Mouse (Mus musculus) left cerebral cortex, postnatal 25 days (tissue): ENCODE measurements around the gene Heatr9. TPM values are rescaled to one million over a fixed set of nuclear protein-coding genes. Genes with fewer than 3 reads are reported as not detected.
A peak's percentile ranks its signal among the peaks of the same experiment; 100 is the strongest.

Source experiments
- DNase-seq, 2 experiments: peaks; one replicate each; pipeline ENCODE4 v3.0.0; 2022; ENCODE audit warnings: low spot score in 2 of 2, mixed read lengths in 1 of 2
- intact Hi-C: fragments of 180-260 bp; cut with DNase I; formaldehyde crosslinking; loops from one replicate; pipeline ENCODE4 v1.15.1; 2025
- total RNA-seq, 2 experiments: library from RNA; stranded (reverse); gene quantifications; 2 replicates each; pipeline ENCODE4 v1.2.3; 2021

Gene Heatr9
- total RNA-seq, 2 experiments from 2014 or later: not detected

- DNase-seq: peak; percentile 64 to 74
- intact Hi-C loops: no loop called here
Measured at GRCm38 (mm10) chr11:83534609-83535423, 12.8 kb upstream of the Heatr9 start.

DNA sequence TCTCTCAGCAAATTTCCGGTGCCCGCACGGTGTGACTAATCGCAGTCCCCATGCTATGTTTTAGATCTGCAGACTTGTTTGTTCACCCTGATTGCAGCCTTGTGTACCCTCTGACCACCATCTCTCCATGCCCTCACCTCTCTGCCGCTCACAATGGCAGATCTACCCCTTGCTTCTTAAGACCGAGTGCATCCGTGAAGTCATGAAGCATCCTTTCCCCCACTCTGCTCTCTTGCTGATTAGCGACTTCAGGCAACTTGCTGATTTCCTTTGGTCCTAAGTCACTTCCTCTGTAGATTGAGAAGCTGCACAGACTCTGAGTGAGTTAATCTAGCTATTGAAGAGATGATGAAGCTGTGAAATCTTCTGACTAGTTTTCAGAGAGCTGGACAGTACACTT is 12.2 kb upstream of the Heatr9 start:
- intact Hi-C loops: no loop called here
- DNase-seq: no peak

DNA sequence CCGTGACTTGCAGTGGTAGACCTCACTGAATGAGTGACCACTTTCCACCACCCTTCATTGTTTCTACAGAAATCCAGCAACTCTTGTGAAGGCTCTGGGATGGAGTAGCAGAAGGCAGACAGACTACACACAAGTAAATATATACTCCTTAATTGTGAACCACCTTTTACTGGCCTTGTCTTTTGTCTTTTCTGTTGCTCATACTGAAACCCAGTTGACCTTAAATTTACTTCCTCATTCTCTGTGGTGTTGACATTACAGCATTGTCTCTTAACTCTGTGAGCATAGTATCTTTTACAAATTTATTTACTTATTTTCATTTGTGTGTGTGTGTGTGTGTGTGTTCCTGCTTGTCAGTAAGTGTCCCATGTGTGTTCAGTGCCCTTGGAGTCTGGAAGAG is 11.2 kb upstream of the Heatr9 start:
- intact Hi-C loops: no loop called here
- DNase-seq: no peak

GRCm38 (mm10) chr11:83530360-83530759 is 8.4 kb upstream of the Heatr9 start, which contains the start of gene Ccl5:
Gene Ccl5 (minus strand): TSS chr11:83530518.
- no peak for DNase-seq
- intact Hi-C loops: no loop called here

DNA sequence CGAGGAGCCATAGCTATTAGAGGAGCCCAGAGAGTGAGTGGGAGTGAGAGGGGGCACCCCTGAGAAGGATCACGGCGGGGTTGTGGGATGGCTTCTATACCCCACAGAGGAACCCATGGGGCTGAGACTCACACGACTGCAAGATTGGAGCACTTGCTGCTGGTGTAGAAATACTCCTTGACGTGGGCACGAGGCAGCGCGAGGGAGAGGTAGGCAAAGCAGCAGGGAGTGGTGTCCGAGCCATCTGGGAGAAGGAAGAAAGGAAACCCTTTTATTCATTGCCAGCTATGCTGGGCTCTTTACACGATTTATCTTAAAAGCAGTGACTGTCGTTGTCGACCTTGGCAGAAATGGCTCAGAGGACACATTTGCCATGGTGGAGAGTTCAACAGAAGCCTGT is 7.0 kb upstream of the Heatr9 start:
- DNase-seq: peak in 1 of 2 experiments; percentile 62
- intact Hi-C loops: no loop called here

- intact Hi-C loops: no loop called here
- DNase-seq: no peak
Measured at GRCm38 (mm10) chr11:83518371-83518770, 3.6 kb downstream of the Heatr9 start.

GRCm38 (mm10) chr11:83517153-83517552 is 4.8 kb downstream of the Heatr9 start:
- intact Hi-C loops: no loop called here
- no peak for DNase-seq

- intact Hi-C loops: no loop called here
- DNase-seq: no peak
Measured at GRCm38 (mm10) chr11:83509521-83509920, 12.5 kb downstream of the Heatr9 start.

DNA sequence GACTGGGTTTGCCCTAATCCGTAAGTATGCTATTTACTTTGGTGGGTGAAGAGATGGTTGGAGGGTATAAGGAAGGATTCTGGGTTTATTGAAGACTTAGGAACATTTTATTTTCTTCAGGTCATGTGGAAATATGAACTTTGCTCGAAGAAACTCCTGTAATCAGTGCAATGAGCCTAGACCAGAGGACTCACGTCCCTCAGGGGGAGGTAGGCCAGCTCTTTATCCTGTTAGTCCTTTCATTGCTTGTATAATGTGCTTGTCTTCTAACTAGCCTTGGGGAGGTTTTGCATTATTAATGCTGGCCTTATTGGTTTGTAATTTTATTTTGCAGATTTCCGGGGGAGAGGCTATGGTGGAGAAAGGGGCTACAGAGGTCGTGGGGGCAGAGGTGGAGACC is 17.7 kb downstream of the Heatr9 start:
- intact Hi-C loops: no loop called here
- no peak for DNase-seq

DNA sequence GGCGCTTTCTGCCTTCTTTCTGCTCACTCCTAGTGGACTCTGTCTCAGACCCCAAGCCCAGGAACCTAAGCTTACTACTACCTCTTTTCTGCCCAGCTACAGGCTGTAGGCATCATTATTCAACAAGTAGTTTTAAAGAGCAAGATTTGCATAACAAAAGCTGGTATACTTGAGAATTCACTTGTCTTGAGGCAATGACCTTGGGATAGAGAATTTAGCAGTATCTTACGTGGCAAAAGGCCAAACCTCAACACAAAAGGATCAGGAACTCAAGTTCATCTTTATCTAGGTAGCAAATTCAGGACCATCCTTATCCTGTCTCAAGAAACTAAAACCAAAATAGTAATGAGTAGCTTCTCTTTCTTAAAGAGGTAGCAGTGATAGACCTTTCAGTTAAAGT is 26.4 kb downstream of the Heatr9 start:
- intact Hi-C loops: no loop called here
- no peak for DNase-seq

DNA sequence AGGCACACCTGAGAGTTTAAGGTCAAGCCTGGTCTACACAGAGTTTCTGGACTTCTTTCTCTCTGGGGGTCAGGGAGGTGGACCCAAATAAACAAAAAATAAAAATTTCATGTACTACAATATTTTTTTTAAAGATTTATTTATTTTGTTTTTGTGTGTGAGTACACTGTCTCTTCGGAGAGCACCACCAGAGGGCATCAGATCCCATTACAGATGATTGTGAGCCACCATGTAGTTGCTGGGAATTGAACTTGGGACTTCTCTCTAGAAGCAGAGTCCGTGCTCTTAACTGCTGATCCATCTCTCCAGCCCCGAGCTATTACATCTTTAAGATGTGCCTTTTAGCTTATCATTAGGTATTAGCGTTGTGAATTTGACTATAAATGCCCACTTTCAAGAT is 30.5 kb downstream of the Heatr9 start:
- no peak for DNase-seq
- intact Hi-C loops: no loop called here

DNA sequence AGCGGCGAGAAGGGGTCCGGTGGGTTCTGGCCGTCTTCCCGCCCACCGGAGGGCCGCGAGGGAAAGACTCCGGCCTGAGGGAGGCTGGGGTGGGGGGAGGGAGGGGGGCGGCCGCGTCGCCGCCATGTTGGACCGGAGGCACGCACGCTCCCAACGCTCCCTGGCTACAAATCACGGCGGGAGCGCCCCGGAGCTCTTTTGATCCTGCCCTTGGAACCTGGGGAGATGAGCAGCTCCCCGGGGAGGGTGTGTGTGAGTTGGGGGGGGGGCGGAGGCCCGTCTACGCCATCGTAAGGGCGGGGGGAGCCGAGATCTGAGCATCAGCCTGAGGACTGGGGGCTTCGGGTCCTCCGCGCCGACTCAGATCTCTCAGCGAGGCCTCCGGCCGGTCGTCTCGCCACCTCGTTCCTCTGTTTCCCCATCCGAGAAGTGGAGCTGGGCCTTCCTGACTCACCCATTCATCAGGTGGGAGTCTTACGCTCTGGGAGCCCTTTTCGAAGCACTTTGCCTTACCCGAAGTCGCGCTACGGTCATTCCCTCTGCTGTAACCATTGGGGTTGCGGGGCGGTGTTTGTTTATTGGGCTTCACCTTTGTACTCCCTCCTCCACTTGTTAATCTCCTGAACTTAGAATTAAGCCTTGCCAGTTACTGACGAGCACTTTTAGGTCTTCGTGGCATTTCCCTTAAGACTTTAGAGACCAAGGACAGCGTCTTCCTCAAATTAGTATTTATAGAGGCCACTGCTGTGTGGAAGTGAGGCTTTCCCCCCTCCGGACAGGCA is 48.5 kb downstream of the Heatr9 start:
- DNase-seq: no peak
- intact Hi-C loops: no loop called here

GRCm38 (mm10) chr11:83472324-83473234 is 49.4 kb downstream of the Heatr9 start, which contains the start of gene Taf15:
Gene Taf15 (plus strand): TSS chr11:83473086.
- peak; percentile 99 for DNase-seq
- intact Hi-C loops: loop anchor here (1.0 kb wide), 1 partner anchor 32 kb away; no protein-coding TSS in a partner anchor

DNA sequence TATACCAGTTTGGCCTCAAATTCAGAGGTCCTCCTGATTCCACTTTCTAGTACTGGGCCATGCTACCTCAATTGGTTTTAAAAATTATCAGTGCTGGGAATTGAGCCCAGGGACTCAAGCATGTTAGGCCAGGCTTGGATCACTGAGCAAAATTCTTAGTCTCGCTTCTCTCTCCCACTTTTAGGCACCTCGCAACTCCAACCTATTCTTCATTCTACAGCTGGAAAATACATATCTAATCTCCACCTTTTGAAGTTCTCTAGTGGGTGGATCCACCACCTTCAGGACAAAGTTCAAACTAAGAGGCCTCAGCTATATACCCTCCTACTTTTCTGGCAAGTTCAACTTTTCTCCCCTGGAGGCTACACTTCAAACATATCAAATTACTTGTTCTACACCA is 50.2 kb downstream of the Heatr9 start:
- DNase-seq: no peak
- intact Hi-C loops: loop anchor here (1.0 kb wide), 1 partner anchor 31 kb away; no protein-coding TSS in a partner anchor

DNA sequence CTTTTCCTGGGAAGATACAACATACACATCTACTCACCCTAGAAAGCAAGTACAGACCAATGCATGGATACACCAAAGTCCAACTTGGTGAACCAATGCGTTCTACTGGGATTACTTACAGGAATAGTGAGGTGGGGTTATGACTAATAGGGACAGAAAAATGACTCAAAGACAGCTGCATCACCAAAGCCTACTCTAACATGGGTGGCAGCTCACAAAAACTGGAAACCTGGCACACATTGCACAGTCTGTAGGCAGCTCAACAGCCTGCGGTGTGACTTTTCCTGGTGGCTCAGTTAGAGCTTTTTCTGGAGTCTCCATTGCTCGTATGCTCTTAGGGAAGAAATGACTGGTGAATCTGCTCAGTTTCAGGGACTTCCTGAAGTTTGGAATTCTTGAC is 53.2 kb downstream of the Heatr9 start:
- peak in 1 of 2 experiments; percentile 76 for DNase-seq
- intact Hi-C loops: no loop called here

DNA sequence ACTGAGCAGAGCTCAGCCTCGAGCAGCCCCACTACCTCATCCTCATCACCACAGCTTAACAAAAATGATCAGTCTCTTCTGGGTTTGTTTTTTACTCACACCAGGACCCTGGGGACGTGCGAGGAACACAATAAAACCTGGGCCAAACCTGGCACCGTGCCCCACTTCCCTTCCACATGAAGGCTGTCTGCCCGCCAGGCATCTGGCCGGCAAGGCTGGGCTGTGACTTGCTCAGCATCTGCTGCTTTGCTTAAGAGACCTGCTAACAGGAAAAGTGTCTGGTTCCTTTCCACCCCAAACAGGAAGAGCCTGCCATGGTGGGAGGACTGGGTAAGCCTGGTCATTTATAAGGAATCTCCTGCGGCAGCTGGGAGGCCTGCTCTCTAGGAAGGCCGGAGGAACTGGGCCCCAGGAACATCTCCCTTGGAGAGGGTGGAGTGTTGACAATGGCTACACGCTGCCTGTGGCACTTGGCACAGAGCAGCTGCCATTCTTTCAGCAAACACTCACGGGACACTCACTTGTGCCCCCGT is 54.8 kb downstream of the Heatr9 start:
- DNase-seq: peak in 1 of 2 experiments; percentile 33
- intact Hi-C loops: no loop called here

GRCm38 (mm10) chr11:83465976-83466375 is 56.0 kb downstream of the Heatr9 start:
- intact Hi-C loops: no loop called here

DNA sequence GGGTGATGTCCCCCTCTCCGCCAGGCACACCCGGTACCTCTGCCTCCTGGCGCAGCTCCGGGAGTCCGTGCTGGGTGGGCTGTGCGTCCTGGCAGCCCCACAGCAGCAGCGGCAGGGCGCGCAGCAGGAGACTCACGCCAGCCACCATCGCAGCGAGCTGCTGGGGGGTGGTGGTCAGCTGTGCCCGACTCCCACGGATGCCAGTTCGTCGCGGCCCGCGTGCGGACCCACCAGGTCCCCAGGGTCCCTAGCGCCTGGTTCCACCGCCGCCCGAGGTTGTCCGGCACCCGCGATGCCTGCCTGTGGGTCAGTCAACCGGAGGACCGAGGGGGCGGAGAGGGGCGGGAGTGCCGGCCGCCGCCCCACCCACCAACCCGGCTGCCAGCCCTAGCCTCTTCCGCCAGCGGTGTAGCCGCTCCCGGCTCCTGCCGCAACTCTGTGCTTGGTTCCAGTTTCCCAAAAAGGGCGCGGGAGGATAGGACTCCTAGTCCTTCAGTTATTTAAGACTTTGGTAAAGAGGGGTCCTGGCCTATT is 59.2 kb downstream of the Heatr9 start, which contains the start of gene Mmp28:
TSS of gene Mmp28 (minus strand) at position 361 of the 534 bp plus-strand sequence.
- intact Hi-C loops: no loop called here
- DNase-seq: peak; percentile 16 to 22

More at GRCm38 (mm10) chr11:83465976-83466375, 56.0 kb downstream of the Heatr9 start:
- DNase-seq: peak in 1 of 2 experiments; percentile 26
